Mouse (Mus musculus): ENCODE measurements around the gene Fbxl7. TPM values are rescaled to one million over a fixed set of nuclear protein-coding genes. Genes with fewer than 3 reads are reported as not detected.

Fbxl7 gene
- total RNA-seq, 2 experiments from 2014 or later, result 1.5 to 2.1 TPM

- DNase-seq (ENCODE audit: low spot score in 2 of 2), result no peak
Measured at GRCm38 (mm10) chr15:26501024-26501423, 394.4 kb downstream of the Fbxl7 start.

All from left cerebral cortex, adult 18-20 months (tissue).